Mouse (Mus musculus) v-Abl transformed pro-B cells (cell line): Measurements from ENCODE around the gene Ctnnd2.

Experiments used
- in situ Hi-C, 2 experiments: fragments of 400-800 bp; cut with MboI; formaldehyde crosslinking; loops; one replicate each; pipeline ENCODE4 v1.15.1; 2025; ENCODE audit not compliant: unreplicated experiment in 2 of 2

Gene Ctnnd2

DNA sequence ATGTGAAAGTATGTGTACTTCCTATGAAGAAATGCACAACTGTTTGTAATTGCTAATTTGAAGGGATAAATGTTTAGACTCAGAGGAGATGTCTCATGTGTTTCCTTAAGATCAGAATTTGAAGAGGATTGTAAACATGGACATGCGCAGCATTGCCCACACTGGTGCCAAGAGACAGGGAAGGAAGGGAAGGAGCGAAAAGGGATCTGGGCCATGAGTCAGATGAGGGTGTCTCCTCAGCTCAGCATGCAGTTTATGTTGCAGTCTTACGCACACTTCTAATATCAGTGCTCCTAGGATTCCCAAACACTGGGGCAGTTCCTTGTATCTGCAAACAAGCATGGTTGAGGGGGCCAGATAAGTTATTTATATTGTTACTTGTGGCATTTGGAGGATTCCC, 623.3 kb downstream of the Ctnnd2 start:
- in situ Hi-C loops = no loop called here

DNA sequence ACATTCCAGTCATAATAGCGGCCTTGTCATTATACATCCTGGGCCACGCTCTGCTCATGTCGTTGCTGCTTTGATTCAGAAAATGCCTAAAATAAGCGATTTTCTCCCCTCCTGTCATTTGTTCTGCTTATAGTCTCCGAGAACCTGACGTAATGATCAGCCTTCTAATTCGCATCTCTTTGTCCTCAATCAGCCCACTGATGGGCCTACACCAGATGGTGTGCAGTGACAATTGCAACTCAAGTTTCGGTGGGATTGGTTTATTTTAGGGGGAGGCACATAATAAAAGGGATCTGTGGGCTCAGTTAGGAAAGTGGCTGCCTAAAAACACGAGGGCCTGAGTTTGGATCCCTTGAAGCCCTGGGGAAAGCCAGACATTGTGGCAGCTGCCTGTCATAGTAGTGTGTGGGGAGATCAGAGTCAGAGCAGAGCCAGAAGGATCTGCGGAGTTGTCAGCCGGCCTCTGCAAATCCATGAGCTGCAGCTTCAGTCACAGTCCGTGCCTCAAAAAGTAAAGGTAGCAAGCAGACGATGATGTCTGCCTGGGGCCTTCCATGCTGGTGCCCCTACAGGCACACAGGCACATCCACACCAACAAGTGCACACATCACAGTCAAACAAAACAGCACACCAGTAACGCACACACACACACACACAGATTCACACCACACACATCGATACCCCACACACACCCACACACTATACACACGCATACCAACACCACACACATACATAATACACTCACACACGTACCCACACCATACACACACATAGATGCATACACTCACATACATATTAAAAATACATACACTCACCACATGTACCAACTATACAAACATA, 655.3 kb downstream of the Ctnnd2 start:
- in situ Hi-C loops = no loop called here

DNA sequence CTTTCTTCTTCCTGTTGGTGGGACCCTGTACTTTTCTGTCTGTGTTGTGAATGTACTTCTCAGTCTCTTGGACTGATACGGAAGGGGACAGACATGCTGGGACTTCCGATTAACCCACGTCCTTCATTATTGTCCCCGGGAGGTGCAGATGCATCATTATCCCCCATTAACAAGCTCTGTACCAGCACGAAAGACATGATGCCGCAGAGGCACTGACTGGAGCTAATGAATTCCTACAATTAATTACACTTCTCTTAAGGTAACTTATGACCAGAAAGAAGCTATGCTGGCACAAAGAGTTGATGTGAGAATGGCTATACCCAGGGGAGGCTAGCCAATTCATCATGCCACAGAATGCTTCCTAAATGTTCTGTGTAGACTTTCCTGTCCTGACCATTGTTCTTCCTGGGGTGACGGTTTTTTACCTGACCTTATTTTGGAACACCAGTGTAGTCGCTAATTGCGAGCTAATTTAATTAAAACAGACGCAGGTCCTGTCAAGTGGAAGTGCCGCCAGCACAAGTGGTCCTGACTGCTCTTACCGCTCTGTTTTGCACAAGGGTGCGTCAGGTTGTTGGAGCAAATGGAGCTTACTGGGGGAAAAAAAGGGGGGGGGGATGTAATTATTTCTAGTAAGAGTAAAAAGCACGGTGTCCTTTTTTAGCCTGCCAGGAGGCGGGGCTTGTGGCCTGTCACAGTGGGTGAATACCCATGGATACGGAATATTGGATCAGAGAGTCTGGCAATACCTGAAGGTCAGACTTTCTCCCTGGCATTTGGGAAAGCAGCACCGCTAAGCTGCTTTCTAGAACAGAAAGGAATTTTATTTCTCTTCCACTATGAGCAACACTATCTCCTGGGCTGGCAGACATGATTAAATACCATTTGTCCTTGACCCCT, 685.1 kb downstream of the Ctnnd2 start:
- in situ Hi-C loops = no loop called here

DNA sequence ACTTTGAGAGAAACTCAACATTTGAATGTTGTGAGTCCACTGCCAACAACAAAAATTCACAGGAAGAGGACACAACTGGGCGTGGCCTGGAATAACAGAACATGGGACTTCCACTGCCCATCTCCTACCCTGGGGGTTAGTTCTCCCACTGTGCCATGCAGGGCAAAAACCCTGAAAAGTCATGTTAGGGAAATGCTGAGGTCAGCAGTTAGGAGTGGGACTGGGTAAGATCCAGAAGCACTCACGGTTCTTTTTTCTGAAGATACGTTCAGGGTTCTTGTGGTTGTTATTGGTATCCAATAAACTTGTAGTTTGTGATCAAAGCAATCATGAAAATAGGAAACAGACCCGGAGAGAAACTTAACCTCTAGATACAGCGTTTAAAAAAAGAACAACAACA, 695.0 kb downstream of the Ctnnd2 start:
- in situ Hi-C loops = no loop called here

DNA sequence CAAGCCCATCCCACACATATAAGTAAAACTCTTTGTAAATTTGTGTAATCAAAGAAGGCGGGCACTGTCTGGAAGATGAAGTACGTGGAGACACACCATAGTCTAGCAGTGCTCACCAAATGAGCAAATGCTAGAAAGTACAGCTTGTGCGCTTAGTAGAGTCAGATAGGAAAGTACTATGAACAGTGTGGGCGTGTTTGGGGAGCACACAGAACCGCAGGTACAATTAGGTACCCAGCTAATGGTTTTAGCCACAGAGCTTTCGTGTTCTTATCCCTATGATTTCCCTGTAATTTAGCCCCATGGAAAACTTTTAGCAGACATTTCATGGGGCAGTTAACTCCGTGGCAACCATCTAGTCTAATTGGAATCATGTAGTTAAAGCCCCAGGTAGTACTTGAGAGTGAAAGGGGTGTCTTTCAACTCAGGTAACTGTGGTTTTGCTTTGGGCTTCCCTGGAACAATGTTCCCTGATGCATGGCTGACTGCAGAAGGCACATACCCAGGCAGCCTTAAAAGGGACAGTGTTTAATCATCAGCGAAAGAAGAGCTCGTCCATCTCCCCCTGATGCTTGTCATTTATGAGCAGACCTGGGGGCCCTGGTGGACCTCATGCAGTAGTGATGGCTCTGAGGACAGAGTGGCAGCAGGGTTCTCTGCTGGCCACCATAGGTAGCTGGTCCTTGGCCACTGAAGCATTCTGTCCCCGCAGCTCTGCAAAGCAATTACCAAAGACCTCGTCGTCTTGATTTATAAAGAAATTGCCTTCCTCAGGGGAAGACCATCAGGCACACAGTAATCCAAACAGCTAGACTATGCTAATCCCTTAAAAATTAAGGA, 697.5 kb downstream of the Ctnnd2 start:
- in situ Hi-C loops = no loop called here

DNA sequence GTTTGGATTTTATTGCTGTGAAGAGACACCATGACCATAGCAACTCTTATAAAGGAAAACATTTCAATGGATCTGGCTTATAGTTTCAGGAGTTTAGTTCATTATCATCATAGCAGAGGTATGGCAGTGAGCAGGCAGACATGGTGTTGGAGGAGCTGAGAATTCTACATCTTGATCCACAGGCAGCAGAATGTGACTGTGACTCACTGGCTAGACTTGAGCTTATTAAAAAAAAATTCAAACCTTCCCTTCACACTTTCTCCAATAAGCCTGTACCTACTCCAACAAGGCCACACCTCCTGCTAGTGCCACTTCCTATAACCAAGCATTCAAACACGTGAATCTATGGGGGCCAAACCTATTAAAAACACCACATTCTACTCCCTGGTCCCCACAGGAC, 703.1 kb downstream of the Ctnnd2 start:
- in situ Hi-C loops = no loop called here

DNA sequence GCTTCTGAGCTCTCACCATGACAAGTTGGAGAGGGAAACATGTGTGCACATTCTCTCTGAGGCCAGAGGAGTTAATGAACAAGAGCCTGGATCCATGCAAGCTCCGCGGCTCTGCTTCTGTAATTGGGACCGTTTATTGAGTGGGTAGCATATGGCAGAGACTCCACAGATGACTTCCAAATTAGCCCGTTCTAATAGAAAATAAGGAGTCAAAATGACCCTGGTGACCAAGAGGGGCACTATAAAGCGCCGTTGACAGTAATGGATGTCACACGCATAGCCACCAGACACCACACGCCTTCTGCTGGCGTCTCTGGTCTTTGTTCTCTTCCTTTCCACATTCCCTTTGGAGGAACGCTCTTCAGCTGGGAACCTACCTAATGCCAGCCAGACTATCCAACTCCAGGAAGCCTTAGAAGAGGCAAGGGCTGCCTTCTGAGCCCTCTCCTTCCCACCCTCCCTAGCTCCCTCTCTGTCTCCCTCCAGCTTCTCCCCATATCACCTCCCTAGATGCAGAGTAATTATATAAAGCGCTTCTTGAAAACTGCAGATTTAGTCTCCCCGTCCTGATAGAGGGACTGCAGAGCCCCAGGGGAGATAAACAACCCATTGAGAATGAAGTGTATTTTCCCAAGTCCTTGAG, 712.4 kb downstream of the Ctnnd2 start:
- in situ Hi-C loops = no loop called here

DNA sequence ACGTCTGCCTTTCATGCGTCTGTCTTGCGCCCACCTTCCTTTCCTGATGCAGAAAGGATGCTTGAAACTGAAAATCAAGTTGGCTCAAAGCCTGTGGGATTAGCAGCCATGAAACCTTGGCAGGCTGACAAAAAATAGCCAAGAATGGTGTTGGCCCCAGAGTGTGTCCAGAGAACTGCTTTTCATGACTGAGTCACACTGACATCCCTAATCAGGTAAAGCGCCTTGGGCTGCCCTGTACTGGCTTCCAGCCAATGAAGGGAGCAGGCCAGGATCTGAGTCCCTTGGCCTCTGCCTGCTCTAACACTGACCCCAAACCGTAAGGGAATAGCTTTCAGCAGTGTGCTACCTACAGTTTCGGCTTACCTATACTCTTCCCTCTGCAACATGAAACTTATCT, 713.0 kb downstream of the Ctnnd2 start:
- in situ Hi-C loops = no loop called here

DNA sequence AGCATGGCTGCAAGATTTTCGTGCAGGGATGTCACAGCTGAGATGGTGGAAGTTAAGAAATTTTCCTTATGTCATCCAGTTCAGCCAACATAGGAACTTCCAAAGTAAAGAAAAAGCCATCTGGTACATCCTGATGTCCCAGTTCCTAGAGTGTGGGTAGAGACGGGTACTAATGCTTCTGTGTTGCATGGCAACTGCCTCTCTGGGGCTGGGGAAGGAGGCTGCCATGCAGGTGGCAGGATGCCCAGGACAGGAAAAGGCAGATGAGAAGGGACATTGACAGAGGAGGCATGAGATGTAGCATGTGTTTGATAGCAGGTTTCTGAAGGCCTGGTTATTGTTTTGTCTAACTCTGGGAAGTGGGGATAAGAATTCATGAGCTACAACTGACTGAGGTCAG, 715.2 kb downstream of the Ctnnd2 start:
- in situ Hi-C loops = no loop called here

DNA sequence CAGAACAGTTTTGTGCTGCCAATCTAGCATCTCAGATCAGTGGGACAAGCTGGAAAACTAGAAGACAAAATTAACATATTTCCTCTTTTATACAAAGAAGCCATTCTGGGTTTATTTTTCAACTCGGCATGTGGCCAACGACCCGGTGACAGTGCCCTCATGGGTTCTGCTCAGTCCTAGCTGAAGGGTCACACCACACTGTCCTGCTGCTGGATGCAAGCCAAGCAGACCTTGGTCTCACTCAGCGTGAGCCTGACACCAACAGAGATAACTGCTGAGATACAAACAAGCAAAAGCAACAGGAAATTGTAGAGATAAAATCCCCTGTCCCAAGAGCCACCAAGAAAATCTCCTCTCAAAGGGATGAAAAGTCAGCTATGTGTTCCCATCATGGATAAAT, 719.6 kb downstream of the Ctnnd2 start:
- in situ Hi-C loops = no loop called here

DNA sequence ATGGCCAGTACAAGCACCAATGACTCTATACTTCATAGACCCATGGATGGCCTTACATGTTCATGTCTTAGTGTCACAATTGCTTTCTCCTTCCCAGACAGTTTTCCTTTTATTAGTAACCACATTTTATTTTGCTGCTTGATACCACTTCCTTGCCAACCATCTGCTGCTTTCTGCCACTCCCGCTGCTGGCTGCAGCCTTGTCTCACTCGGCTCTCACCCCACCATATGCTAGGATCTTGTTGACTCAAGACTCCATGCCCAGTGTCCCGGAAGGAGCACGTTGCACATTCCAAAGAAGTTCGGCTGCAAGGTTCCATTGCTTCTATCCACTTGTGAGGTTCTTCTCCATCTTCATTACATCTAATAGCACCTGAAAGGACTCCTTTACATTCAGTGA, 722.7 kb downstream of the Ctnnd2 start:
- in situ Hi-C loops = no loop called here

DNA sequence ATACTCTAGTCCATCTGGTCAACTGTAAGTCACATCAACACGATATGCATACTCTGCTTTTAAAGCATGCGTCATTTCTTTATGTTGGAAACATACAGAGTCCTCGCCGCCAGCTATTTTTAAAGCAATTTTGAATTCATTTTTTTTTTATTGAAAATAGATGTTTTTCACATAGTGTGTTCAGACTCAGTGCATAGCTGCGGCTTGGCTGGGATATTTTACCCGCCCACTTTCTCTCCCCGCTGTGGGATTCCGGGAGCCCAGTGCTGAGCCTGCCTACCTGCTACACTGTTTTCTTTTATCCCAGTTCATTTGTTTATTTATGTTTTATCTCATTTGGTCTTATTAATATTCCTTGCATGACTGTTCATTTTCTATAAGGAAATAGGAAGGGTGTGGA, 724.9 kb downstream of the Ctnnd2 start:
- in situ Hi-C loops = no loop called here

DNA sequence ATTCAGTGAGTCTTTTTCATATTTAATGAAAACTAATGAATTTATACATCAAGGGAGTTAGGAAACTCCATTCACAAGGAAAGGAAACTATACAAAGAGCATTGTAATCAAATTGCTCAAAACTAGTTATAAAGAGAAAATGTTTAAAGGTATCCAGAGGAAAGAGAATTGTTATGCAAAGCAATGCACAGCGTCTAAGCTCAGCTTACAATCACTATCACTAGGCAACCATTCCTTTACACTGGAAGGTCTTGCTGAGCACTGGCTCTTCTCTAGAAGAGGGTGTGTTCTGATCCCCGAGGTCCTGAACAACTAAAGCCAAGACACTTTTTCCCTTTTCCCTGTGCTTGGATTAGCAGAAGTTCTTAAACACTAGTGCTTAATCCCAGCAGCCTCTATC, 735.6 kb downstream of the Ctnnd2 start:
- in situ Hi-C loops = no loop called here

DNA sequence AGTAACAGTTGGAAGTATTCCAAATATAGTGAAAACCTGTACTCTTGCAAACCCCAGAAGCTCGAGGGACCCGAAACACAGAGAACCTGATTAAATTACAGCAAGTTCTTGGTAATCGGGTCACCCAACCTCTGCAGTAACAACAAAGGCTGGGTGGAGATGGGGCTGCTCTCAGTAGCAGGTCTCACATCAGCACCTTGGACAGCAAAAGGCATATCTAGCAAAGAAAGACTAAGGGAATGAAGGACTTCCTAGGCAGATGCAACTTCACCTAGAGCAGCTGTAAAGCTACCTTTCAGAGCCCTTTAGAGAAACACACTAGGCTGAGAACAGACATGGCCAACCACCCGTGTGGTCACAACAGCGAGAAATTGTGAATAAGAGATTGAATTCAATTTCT, 741.0 kb downstream of the Ctnnd2 start:
- in situ Hi-C loops = no loop called here

DNA sequence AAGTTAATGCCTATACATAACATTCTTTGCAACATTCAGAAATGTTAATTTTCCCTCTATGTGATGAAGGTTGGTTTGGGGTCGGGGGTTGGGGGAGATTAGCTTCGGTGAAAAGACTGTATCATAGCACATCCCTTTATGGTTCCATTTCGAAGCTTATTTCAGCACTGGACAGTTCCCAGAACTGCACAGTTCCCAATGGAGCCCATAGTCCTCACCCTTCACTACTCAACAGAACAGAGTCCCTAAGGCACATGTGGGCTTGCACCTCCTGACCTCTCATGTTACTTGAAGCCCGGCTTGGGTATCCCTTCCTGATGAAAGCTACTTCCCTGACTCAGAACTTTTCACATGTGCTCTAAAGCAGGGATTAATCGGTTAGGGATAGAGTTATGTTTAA, 753.4 kb downstream of the Ctnnd2 start:
- in situ Hi-C loops = loop anchor here in 1 of 2 experiments (10.0 to 25.0 kb wide), 2 partner anchors 339 to 511 kb away; no protein-coding TSS in a partner anchor

DNA sequence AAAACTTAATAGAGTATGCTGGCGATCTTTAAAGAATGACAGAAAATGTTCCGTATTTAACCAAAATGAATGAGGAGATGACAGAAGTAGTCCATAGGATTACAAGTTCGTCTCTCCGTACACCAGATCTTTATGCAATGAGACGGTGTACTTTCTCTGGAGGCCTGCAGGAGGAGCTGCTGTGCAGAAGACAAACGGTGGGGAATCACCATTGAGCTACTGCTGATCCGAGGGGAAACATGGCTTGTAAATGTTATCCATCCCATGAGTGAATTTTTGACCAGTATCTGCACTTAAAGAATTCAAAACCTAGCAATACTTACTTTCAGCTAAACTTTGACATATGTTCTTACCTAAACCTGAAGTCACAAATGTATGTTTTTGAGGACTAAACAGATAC, 755.2 kb downstream of the Ctnnd2 start:
- in situ Hi-C loops = loop anchor here in 1 of 2 experiments (10.0 to 25.0 kb wide), 2 partner anchors 337 to 510 kb away; no protein-coding TSS in a partner anchor

DNA sequence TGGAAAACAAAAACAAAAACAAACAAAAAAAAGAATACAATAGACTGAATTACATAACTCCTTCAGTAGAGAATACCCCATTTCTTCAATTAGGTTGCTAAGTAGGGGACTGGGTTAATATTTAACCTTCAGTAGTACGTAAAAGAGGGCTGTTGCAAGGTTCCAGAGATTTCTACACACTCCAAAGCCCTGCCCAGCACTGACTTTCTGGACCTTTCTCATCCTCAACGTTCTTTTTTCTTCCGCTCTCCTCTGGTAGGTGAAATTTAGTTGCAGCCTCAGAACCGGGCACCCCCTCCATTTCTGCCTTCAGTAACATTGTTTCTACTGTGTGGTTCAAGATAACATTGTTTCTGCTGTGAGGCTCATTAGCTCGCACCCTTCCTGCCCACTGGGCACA, 759.5 kb downstream of the Ctnnd2 start:
- in situ Hi-C loops = loop anchor here in 1 of 2 experiments (25.0 kb wide), 1 partner anchor 505 kb away; no protein-coding TSS in a partner anchor

DNA sequence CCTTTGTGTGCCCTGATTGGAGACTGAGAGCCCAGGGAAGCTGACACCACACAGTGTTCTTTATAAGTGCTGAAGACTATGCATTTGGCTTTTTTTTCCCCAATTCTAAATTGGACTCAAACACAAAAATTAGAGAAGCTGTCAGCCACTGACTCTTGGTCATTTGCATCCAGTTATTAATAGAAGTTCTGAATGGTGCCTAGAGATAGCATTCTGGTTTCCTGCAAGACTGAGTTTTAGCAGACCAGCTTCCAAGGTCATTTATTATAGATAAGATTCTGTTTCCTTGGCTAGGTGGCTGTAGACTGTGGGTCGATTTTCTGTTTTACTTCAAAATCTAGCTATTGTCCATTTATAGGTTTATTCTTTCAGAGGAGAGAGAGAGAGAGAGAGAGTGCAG, 773.5 kb downstream of the Ctnnd2 start:
- in situ Hi-C loops = loop anchor here in 1 of 2 experiments (25.0 kb wide), 1 partner anchor 491 kb away; no protein-coding TSS in a partner anchor

DNA sequence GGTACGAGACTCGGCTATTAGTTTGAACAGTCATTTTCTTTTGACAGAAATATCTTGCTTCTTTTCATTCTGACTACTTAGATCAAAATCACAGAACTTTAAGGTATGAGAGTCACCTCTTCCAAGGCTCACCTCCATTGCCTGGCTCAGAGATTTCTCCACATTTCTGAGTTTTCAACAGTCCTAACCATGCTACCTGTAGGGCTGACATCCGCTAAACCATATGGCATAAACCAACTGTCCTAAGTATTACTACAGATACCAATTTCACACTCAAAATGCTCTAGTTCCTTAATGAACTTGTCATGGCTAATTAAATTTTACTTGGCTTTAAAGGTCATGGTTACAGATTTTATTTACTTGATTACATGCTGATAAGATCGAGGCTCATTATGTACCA, 786.1 kb downstream of the Ctnnd2 start:
- in situ Hi-C loops = no loop called here
